Mouse (Mus musculus): Measurements from ENCODE around the gene Prrt1. TPM values are rescaled to one million over a fixed set of nuclear protein-coding genes. Genes with fewer than 3 reads are reported as not detected.

Prrt1 gene
- polyA plus RNA-seq, 1 experiment = not detected

GRCm38 (mm10) chr17:34676093-34676460, 46.7 kb downstream of the Prrt1 start:
- Histone ChIP-seq H3K4me1 (ENCODE audit: control insufficient read depth, insufficient read depth, low read length) (peaks cover 12% of the 10 kb centered on the region), H3K27ac (ENCODE audit: insufficient read depth, low read depth, low read length) (no peak overlapping the region), H3K4me3 (ENCODE audit: insufficient read depth, low read depth, low read length) (no peak overlapping the region)
- WGBS = 50% methylated on average over 6 of the region's 6 CpGs
- TF ChIP-seq CTCF (IDR thresholded peaks at IDR 0.05; ENCODE audit: insufficient read depth, low read depth, low read length) (no peak), POLR2A (IDR thresholded peaks at IDR 0.05; ENCODE audit: insufficient read depth, low read depth, low read length) (no peak)

GRCm38 (mm10) chr17:34676671-34677070, 47.3 kb downstream of the Prrt1 start:
- H3K4me3 ChIP-seq (ENCODE audit: insufficient read depth, low read depth, low read length) = no peak overlapping the region
- H3K4me1 ChIP-seq (ENCODE audit: control insufficient read depth, insufficient read depth, low read length) = peaks cover 6% of the 10 kb centered on the region
- 80% methylated on average over 12 of the region's 12 CpGs for WGBS
- TF ChIP-seq CTCF (IDR thresholded peaks at IDR 0.05; ENCODE audit: insufficient read depth, low read depth, low read length) (no peak), POLR2A (IDR thresholded peaks at IDR 0.05; ENCODE audit: insufficient read depth, low read depth, low read length) (no peak)
- H3K27ac ChIP-seq (ENCODE audit: insufficient read depth, low read depth, low read length) = no peak overlapping the region

DNA sequence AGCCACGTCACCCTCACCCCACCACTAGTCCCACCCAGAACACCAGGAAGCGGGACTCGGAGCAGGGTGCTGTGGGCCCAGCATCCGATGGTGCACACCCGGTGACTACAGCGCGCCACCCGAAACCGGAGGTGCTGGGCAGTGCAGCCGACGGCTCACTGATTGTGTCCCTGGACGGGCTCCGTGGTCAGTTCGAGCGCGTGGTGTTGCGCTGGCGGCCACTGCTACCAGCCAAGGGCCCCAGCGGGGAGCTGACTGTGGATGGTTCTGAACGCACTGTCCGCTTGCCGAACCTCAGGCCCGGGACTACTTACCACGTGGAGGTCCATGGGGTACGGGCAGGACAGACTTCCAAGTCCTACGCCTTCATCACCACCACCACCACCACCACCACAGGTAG, 50.9 kb downstream of the Prrt1 start:
- TF ChIP-seq CTCF (IDR thresholded peaks at IDR 0.05; ENCODE audit: insufficient read depth, low read depth, low read length) (no peak), POLR2A (IDR thresholded peaks at IDR 0.05; ENCODE audit: insufficient read depth, low read depth, low read length) (no peak)
- H3K27ac ChIP-seq (ENCODE audit: insufficient read depth, low read depth, low read length) = no peak overlapping the region
- WGBS = 89% methylated on average over 26 of the region's 26 CpGs
- H3K4me1 ChIP-seq (ENCODE audit: control insufficient read depth, insufficient read depth, low read length) = peaks cover 21% of the 10 kb centered on the region
- no peak overlapping the region for H3K4me3 ChIP-seq (ENCODE audit: insufficient read depth, low read depth, low read length)

DNA sequence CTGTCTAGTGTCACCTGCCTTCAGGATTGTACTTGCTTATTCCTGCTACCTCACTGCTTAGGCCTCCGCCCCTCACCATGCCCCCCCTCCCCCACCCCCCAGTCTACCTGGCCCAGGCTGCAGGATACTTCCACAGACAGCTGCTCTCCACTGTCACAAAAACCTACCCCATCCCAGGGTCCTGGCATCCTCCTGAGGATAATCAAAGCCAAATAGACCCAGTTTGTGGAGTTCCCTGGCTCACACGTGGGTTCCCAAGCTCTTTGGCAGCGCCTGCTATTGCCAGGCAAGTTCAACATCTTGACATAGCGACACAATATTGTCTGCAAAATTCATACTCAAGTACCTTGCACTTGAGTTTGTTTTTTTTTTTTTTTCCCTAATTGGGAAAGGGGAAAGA, 51.3 kb downstream of the Prrt1 start:
- peaks cover 24% of the 10 kb centered on the region for H3K4me1 ChIP-seq (ENCODE audit: control insufficient read depth, insufficient read depth, low read length)
- WGBS = 78% methylated on average over 4 of the region's 4 CpGs
- H3K4me3 ChIP-seq (ENCODE audit: insufficient read depth, low read depth, low read length) = no peak overlapping the region
- no peak for TF ChIP-seq POLR2A (IDR thresholded peaks at IDR 0.05; ENCODE audit: insufficient read depth, low read depth, low read length)
- no peak for TF ChIP-seq CTCF (IDR thresholded peaks at IDR 0.05; ENCODE audit: insufficient read depth, low read depth, low read length)
- H3K27ac ChIP-seq (ENCODE audit: insufficient read depth, low read depth, low read length) = no peak overlapping the region

GRCm38 (mm10) chr17:34681132-34681571, 51.8 kb downstream of the Prrt1 start:
- no peak overlapping the region for H3K27ac ChIP-seq (ENCODE audit: insufficient read depth, low read depth, low read length)
- TF ChIP-seq CTCF (IDR thresholded peaks at IDR 0.05; ENCODE audit: insufficient read depth, low read depth, low read length) (no peak), POLR2A (IDR thresholded peaks at IDR 0.05; ENCODE audit: insufficient read depth, low read depth, low read length) (no peak)
- peaks cover 27% of the 10 kb centered on the region for H3K4me1 ChIP-seq (ENCODE audit: control insufficient read depth, insufficient read depth, low read length)
- H3K4me3 ChIP-seq (ENCODE audit: insufficient read depth, low read depth, low read length) = no peak overlapping the region
- 73% methylated on average over 17 of the region's 17 CpGs for WGBS

DNA sequence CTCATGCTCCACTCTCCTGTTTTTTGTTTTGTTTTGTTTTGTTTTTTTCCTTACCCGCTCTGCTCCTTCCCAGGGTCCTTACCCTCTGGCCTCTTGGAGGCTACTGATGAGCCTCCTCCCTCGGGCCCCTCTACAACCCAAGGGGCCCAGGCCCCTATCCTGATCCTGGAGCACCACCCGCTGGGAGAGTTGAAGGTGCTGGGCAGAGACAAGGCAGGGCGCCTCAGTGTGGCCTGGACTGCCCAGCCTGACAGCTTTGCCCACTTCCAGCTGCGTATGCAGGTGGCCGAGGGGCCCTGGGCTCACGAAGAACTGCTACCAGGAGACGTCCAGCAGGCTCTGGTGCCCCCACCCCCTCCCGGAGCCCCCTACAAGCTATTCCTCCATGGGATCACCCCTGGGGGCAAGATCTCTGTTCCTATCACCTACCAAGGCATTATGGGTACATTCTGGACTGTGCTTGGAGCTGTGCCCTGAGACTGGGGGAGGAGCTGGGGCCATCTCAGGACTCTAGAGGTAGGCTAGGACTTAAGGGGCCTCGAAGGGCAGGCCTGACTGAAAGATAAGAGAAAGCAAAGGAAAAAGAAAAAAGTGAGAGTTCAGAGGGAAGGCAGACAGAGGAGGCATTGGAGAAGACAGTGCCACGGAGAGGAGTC, 52.7 kb downstream of the Prrt1 start:
- TF ChIP-seq POLR2A (IDR thresholded peaks at IDR 0.05; ENCODE audit: insufficient read depth, low read depth, low read length) (no peak), CTCF (IDR thresholded peaks at IDR 0.05; ENCODE audit: insufficient read depth, low read depth, low read length) (no peak)
- no peak overlapping the region for H3K27ac ChIP-seq (ENCODE audit: insufficient read depth, low read depth, low read length)
- peaks cover 27% of the 10 kb centered on the region for H3K4me1 ChIP-seq (ENCODE audit: control insufficient read depth, insufficient read depth, low read length)
- H3K4me3 ChIP-seq (ENCODE audit: insufficient read depth, low read depth, low read length) = no peak overlapping the region
- WGBS = 81% methylated on average over 11 of the region's 11 CpGs

Other genes with a start within 250 kb of the Prrt1 start
- gene BC051142, start 230.7 kb upstream of the Prrt1 start, polyA plus RNA-seq (2012; ENCODE audit: insufficient read depth, insufficient read length, low replicate concordance, missing spikeins) = not detected in 2 replicates
- not detected in 2 replicates for gene Btnl4, start 152.2 kb upstream of the Prrt1 start, polyA plus RNA-seq (2012; ENCODE audit: insufficient read depth, insufficient read length, low replicate concordance, missing spikeins)
- gene Btnl6, start 112.2 kb upstream of the Prrt1 start, polyA plus RNA-seq (2012; ENCODE audit: insufficient read depth, insufficient read length, low replicate concordance, missing spikeins) = not detected in 2 replicates
- gene Notch4, start 65.3 kb upstream of the Prrt1 start, polyA plus RNA-seq (2012; ENCODE audit: insufficient read depth, insufficient read length, low replicate concordance, missing spikeins) = not detected in 2 replicates
- gene Gpsm3, start 39.7 kb upstream of the Prrt1 start, polyA plus RNA-seq (2012; ENCODE audit: insufficient read depth, insufficient read length, low replicate concordance, missing spikeins) = not detected in 2 replicates
- gene Pbx2, start 38.3 kb upstream of the Prrt1 start, polyA plus RNA-seq (2012; ENCODE audit: insufficient read depth, insufficient read length, low replicate concordance, missing spikeins) = not detected in 2 replicates
- gene Ager, start 31.7 kb upstream of the Prrt1 start, polyA plus RNA-seq (2012; ENCODE audit: insufficient read depth, insufficient read length, low replicate concordance, missing spikeins) = not detected in 2 replicates
- gene Rnf5, start 25.8 kb upstream of the Prrt1 start, polyA plus RNA-seq (2012; ENCODE audit: insufficient read depth, insufficient read length, low replicate concordance, missing spikeins) = not detected in 2 replicates
- gene Agpat1, start 25.3 kb upstream of the Prrt1 start, polyA plus RNA-seq (2012; ENCODE audit: insufficient read depth, insufficient read length, low replicate concordance, missing spikeins) = 342 TPM in 1 of 2 replicates, not detected in the other
- not detected in 2 replicates for gene Egfl8, start 13.6 kb upstream of the Prrt1 start, polyA plus RNA-seq (2012; ENCODE audit: insufficient read depth, insufficient read length, low replicate concordance, missing spikeins)
- not detected in 2 replicates for gene Ppt2, start 1.0 kb upstream of the Prrt1 start, polyA plus RNA-seq (2012; ENCODE audit: insufficient read depth, insufficient read length, low replicate concordance, missing spikeins)
- not detected in 2 replicates for gene Fkbpl, start 15.2 kb downstream of the Prrt1 start, polyA plus RNA-seq (2012; ENCODE audit: insufficient read depth, insufficient read length, low replicate concordance, missing spikeins)
- not detected in 2 replicates for gene Atf6b, start 17.6 kb downstream of the Prrt1 start, polyA plus RNA-seq (2012; ENCODE audit: insufficient read depth, insufficient read length, low replicate concordance, missing spikeins)
- gene Tnxb, start 41.0 kb downstream of the Prrt1 start, polyA plus RNA-seq (2012; ENCODE audit: insufficient read depth, insufficient read length, low replicate concordance, missing spikeins) = not detected in 2 replicates
- gene C4b, start 114.3 kb downstream of the Prrt1 start, polyA plus RNA-seq (2012; ENCODE audit: insufficient read depth, insufficient read length, low replicate concordance, missing spikeins) = not detected in 2 replicates
- gene Cyp21a1, start 175.0 kb downstream of the Prrt1 start, polyA plus RNA-seq (2012; ENCODE audit: insufficient read depth, insufficient read length, low replicate concordance, missing spikeins) = not detected in 2 replicates
- gene Stk19, start 207.4 kb downstream of the Prrt1 start, polyA plus RNA-seq (2012; ENCODE audit: insufficient read depth, insufficient read length, low replicate concordance, missing spikeins) = not detected in 2 replicates
- gene Dxo, start 207.5 kb downstream of the Prrt1 start, polyA plus RNA-seq (2012; ENCODE audit: insufficient read depth, insufficient read length, low replicate concordance, missing spikeins) = not detected in 2 replicates
- gene Skiv2l, start 220.7 kb downstream of the Prrt1 start, polyA plus RNA-seq (2012; ENCODE audit: insufficient read depth, insufficient read length, low replicate concordance, missing spikeins) = not detected in 2 replicates
- gene Nelfe, start 220.9 kb downstream of the Prrt1 start, polyA plus RNA-seq (2012; ENCODE audit: insufficient read depth, insufficient read length, low replicate concordance, missing spikeins) = not detected in 2 replicates
- not detected in 2 replicates for gene Cfb, start 233.0 kb downstream of the Prrt1 start, polyA plus RNA-seq (2012; ENCODE audit: insufficient read depth, insufficient read length, low replicate concordance, missing spikeins)
- gene Zbtb12, start 249.9 kb downstream of the Prrt1 start, polyA plus RNA-seq (2012; ENCODE audit: insufficient read depth, insufficient read length, low replicate concordance, missing spikeins) = not detected in 2 replicates

All from olfactory bulb, adult 2 months (tissue).